Mouse (Mus musculus) embryonic facial prominence, embryonic 14.5 days (tissue): ENCODE data around the gene Kdelr2. TPM values are rescaled to one million over a fixed set of nuclear protein-coding genes. Genes with fewer than 3 reads are reported as not detected.

Experiments
- ATAC-seq: fragments of 200-750 bp; cut with Nextera tagmentation; 2 replicates; pipeline ENCODE4 v1.8.0; 2017; ENCODE audit warnings: low read depth, moderate number of reproducible peaks, moderate TSS enrichment
- DNase-seq: peaks from one replicate; pipeline ENCODE4 v3.0.0-alpha.2; 2015; ENCODE audit warnings: low spot score
- H3K27ac ChIP-seq: fragments of 300-500 bp; sonication (generic); replicated peaks from 2 replicates; pipeline ENCODE4 v1.5.1; 2014; ENCODE audit warnings: low read depth, mild to moderate bottlenecking, low read length, moderate library complexity
- H3K27me3 ChIP-seq: fragments of 300-500 bp; sonication (generic); replicated peaks from 2 replicates; pipeline ENCODE4 v1.6.1; 2014; ENCODE audit warnings: low read length; ENCODE audit not compliant: control insufficient read depth, insufficient read depth
- H3K36me3 ChIP-seq: fragments of 300-500 bp; sonication (generic); 2 replicates; pipeline ENCODE4 v1.6.1; 2014; ENCODE audit warnings: low read length, mixed read lengths; ENCODE audit not compliant: control insufficient read depth, insufficient read depth
- H3K4me1 ChIP-seq: fragments of 300-500 bp; sonication (generic); 2 replicates; pipeline ENCODE4 v1.6.1; 2014; ENCODE audit warnings: antibody characterized with exemption, low read length; ENCODE audit not compliant: control insufficient read depth, insufficient read depth
- H3K4me2 ChIP-seq: fragments of 300-500 bp; sonication (generic); 2 replicates; pipeline ENCODE4 v1.6.1; 2014; ENCODE audit warnings: low read depth, mild to moderate bottlenecking, low read length, moderate library complexity, mixed read lengths
- H3K4me3 ChIP-seq: fragments of 300-500 bp; sonication (generic); 2 replicates; pipeline ENCODE4 v1.5.1; 2014; ENCODE audit warnings: low read depth, mild to moderate bottlenecking, low read length
- H3K9ac ChIP-seq: fragments of 300-500 bp; sonication (generic); 2 replicates; pipeline ENCODE4 v1.6.1; 2014; ENCODE audit warnings: low read depth, mild to moderate bottlenecking, low read length, moderate library complexity, mixed read lengths
- H3K9me3 ChIP-seq: fragments of 300-500 bp; sonication (generic); 2 replicates; pipeline ENCODE4 v1.6.1; 2016; ENCODE audit warnings: low read length; ENCODE audit not compliant: control insufficient read depth
- WGBS: fragments of 180-500 bp; shearing (Covaris S2); extraction: QIAGEN DNeasy Blood & Tissue Kit; methylation state at CpG from one replicate; pipeline ENCODE4 v1.1.7; 2014; 5-methylcytosine and 5-hydroxymethylcytosine counted together
- polyA plus RNA-seq: library from polyadenylated mRNA; unstranded; fragments of >200 nt; fragmentation: Nextera tagmentation; extraction: Ambion mirVana; gene quantifications from 2 replicates; pipeline ENCODE4 v1.2.1, GENCODE M21; 2014

Gene Kdelr2
- polyA plus RNA-seq, result 477 and 497 TPM in 2 replicates

- ATAC-seq (peak; percentile 96), DNase-seq (peak; percentile 95)
- H3K9ac ChIP-seq, result peak within 1 kb of the TSS; percentile 95
- H3K27ac ChIP-seq, result peak within 1 kb of the TSS; percentile 87
- no peaks in the 10 kb centered on the region for H3K27me3 ChIP-seq
- H3K9me3 ChIP-seq, result no peaks in the 10 kb centered on the region
- peaks cover 33% of the 10 kb centered on the region for H3K36me3 ChIP-seq
- H3K4me2 ChIP-seq, result peak within 1 kb of the TSS; percentile 53
- 1% methylated on average over 39 of the region's 72 CpGs for WGBS
- peak within 1 kb of the TSS; percentile 92 for H3K4me3 ChIP-seq
- H3K4me1 ChIP-seq, result peaks cover 9% of the 10 kb centered on the region; the same call in 1 of the 2 replicates
These were observed at the start of gene Kdelr2 for GRCm38 (mm10) chr5:143403221-143404147. Kdelr2 (plus strand) TSS chr5:143403838.

- Histone ChIP-seq H3K27ac (no peak overlapping the region), H3K36me3 (no peaks in the 10 kb centered on the region), H3K4me1 (peaks cover 10% of the 10 kb centered on the region), H3K4me2 (no peak overlapping the region), H3K9ac (no peak overlapping the region), H3K4me3 (no peak overlapping the region), H3K27me3 (peaks cover 12% of the 10 kb centered on the region), H3K9me3 (0 out of 2 replicates have a peak, but pooled peaks cover 2% of the 10 kb centered on the region)
- ATAC-seq (no peak), DNase-seq (no peak)
- 36% methylated on average over 5 of the region's 5 CpGs for WGBS
These were observed 47.6 kb upstream of the Kdelr2 start for GRCm38 (mm10) chr5:143356017-143356416.

- ATAC-seq (peak; percentile 22; the same call in 1 of the 2 replicates), DNase-seq (peak; percentile 11)
- 0 out of 2 replicates have a peak, but pooled peaks cover 2% of the 10 kb centered on the region for H3K9me3 ChIP-seq
- 17% methylated on average over 16 of the region's 17 CpGs for WGBS
- peak within 1 kb of the TSS; percentile 51 for H3K4me2 ChIP-seq
- no peaks in the 10 kb centered on the region for H3K36me3 ChIP-seq
- peak within 1 kb of the TSS; percentile 26 for H3K4me3 ChIP-seq
- H3K4me1 ChIP-seq, result peaks cover 10% of the 10 kb centered on the region
- H3K27me3 ChIP-seq, result peaks cover 12% of the 10 kb centered on the region
- no peak within 1 kb of the TSS for H3K27ac ChIP-seq
- peak within 1 kb of the TSS; percentile 57 for H3K9ac ChIP-seq
These were observed 46.8 kb upstream of the Kdelr2 start, which contains the start of gene Grid2ip for GRCm38 (mm10) chr5:143356686-143357388. Grid2ip (plus strand) TSS chr5:143357338.

GRCm38 (mm10) chr5:143357564-143357963 is 46.1 kb upstream of the Kdelr2 start:
- Histone ChIP-seq H3K4me1 (peaks cover 10% of the 10 kb centered on the region), H3K9me3 (0 out of 2 replicates have a peak, but pooled peaks cover 2% of the 10 kb centered on the region), H3K9ac (peak overlapping the region; percentile 57), H3K4me3 (peak overlapping the region; percentile 26), H3K36me3 (no peaks in the 10 kb centered on the region), H3K27ac (no peak overlapping the region), H3K4me2 (peak overlapping the region; percentile 51), H3K27me3 (peaks cover 12% of the 10 kb centered on the region)
- no peak for ATAC-seq
- DNase-seq, result no peak
- WGBS, result under 1% methylated on average over 17 of the region's 28 CpGs

GRCm38 (mm10) chr5:143359263-143359662 is 44.4 kb upstream of the Kdelr2 start:
- DNase-seq (no peak), ATAC-seq (no peak)
- no peaks in the 10 kb centered on the region for H3K9me3 ChIP-seq
- no peak overlapping the region for H3K27ac ChIP-seq
- no peaks in the 10 kb centered on the region for H3K36me3 ChIP-seq
- peaks cover 22% of the 10 kb centered on the region for H3K27me3 ChIP-seq
- H3K4me1 ChIP-seq, result peaks cover 19% of the 10 kb centered on the region
- H3K4me3 ChIP-seq, result no peak overlapping the region
- H3K9ac ChIP-seq, result no peak overlapping the region
- no peak overlapping the region for H3K4me2 ChIP-seq
- 31% methylated on average over 7 of the region's 7 CpGs for WGBS

- Histone ChIP-seq H3K9ac (no peak overlapping the region), H3K4me1 (peaks cover 21% of the 10 kb centered on the region), H3K4me3 (no peak overlapping the region), H3K27me3 (peaks cover 27% of the 10 kb centered on the region), H3K4me2 (no peak overlapping the region), H3K9me3 (no peaks in the 10 kb centered on the region), H3K36me3 (no peaks in the 10 kb centered on the region), H3K27ac (no peak overlapping the region)
- DNase-seq, result no peak
- 60% methylated on average over 5 of the region's 5 CpGs for WGBS
- no peak for ATAC-seq
These were observed 43.6 kb upstream of the Kdelr2 start for GRCm38 (mm10) chr5:143360000-143360399.

GRCm38 (mm10) chr5:143361428-143361827 is 42.2 kb upstream of the Kdelr2 start:
- Histone ChIP-seq H3K27me3 (peaks cover 38% of the 10 kb centered on the region), H3K36me3 (no peaks in the 10 kb centered on the region), H3K4me3 (no peak overlapping the region), H3K4me2 (no peak overlapping the region), H3K4me1 (peaks cover 21% of the 10 kb centered on the region), H3K9me3 (no peaks in the 10 kb centered on the region), H3K27ac (no peak overlapping the region), H3K9ac (no peak overlapping the region)
- WGBS, result 57% methylated on average over 7 of the region's 7 CpGs
- DNase-seq (no peak), ATAC-seq (no peak)
